Mouse (Mus musculus) heart, postnatal 4 days (tissue): ENCODE data around the gene Trim46. TPM values are rescaled to one million over a fixed set of nuclear protein-coding genes. Genes with fewer than 3 reads are reported as not detected.
A peak's percentile ranks its signal among the peaks of the same experiment; 100 is the strongest.

Experiments
- DNase-seq: peaks from one replicate; pipeline ENCODE4 v3.0.0; 2021
- microRNA-seq, 2 experiments: library from miRNA; unstranded; fragments of <30 nt; microRNA quantifications; one replicate each; pipeline ENCODE4 v1.2.0; 2021 to 2022
- total RNA-seq, 2 experiments: library from RNA; stranded (reverse); gene quantifications; 2 replicates each; pipeline ENCODE4 v1.2.3; 2021

Trim46 gene
- total RNA-seq, 2 experiments from 2014 or later, result 1.3 to 1.6 TPM

DNA sequence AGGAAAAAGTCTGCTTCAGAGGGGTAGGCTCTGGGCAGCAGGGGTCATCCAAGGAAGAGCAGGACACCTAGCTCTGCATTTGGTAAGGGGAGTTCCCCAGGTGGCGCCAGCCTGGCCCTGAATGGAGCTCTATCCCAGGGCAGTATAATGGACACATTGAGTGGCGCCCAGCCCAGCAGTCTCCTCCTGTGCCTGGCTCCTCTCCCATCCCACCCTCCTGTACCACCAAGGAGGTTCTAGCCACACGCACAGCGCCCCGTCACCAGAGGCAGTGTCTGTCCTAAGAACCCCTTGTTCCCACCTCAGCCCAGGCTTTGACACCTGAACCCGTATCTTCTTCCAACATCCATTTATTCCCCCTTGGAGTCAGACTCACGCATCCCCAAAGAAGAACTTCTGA lies 36.4 kb downstream of the Trim46 start:
- DNase-seq, result no peak

DNA sequence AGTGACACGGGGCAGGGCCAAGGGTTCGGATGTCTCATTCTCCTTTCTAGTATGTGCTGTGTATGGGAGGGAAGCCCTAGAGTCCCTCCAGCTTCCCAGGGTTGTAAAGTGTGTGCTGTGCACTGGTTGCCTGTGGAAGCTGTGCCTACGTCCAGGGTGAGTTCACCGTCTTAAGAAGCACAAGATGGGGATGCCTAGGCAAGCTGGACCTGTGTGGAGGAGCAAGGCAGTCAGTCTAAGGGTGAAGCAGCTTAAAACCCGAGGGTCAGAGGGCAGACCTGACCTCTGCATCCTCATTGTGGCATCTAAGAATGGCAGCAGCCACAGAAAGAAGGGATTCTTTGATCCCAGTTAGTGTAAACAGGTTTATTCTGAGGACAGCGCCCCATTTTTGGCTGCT lies 37.4 kb downstream of the Trim46 start:
- DNase-seq, result no peak

DNA sequence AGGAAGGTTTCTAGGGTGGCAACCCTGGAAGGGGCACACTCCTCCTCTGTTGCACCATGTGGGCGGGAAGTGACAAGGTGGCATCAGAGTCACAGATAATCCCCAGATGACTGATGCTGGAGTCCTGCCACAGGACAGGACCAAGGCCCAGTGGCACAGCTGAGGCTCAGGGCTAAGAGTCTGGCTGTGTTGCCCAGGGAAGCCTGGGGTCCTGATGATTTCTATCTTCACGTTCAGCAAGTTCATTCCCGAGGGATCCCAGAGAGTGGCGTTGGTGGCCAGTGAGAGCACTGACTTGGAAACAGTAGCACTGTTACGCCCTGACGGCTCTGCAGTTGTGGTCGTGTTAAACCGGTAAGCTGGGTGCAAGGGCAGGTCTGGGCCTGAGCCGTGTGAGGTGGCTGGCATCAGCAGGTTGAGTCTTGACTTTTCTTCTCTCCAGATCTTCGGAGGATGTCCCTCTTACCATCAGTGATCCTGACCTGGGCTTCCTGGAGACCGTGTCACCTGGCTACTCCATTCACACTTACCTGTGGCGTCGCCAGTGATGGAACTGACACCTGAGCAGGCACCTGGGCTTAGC lies 37.9 kb downstream of the Trim46 start:
- DNase-seq, result no peak

DNA sequence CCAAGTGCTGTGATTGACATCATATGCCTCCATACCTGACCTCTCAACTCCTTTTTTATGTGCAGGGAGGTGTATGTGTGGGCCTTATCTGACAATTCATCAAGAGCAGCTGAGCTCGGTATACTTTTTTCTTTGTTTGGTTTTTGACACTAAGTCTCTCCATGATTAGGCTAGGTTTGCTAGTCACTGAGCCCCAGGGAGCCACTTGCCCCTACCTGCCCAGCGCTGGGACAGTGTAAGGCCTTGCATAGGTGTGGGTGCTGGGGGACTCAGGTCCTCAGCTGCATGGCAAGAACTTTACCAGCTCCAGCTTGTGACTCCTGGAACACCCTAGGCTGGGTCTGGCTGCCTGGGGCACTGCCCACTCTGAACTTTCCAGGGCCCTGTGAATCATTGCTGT lies 39.4 kb downstream of the Trim46 start:
- DNase-seq, result no peak

DNA sequence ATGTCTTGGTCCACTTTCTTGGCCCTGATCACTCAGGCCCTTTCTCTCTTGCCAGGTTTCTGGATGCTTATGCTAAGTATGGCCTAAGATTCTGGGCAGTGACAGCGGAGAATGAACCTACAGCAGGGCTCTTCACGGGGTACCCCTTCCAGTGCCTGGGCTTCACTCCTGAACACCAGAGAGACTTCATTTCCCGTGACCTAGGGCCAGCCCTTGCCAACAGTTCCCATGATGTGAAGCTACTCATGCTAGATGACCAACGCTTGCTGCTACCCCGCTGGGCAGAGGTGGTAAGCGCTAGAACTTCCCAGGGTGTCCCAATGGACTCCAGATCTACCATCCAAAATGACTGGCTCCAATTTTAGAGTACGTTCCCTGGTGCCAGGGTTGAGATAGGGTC lies 40.0 kb downstream of the Trim46 start:
- DNase-seq, result no peak

DNA sequence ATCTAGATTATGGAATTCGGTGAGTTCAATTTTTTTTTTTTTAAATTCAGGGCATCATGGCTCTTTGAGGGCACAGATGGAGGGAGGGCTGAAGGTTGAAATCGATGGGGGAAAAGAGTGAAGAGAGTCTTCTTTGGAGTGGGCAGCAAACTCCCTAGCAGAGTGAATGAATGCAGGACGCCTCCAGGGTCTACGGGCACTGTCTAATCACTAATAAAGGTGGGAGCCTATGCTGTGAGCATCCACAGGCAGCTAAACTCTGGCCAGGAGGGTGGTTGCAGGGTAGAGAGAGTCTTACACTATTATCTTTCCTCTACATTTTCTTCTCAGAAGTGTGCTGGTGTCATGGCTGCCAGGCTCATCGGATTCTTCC lies 43.0 kb downstream of the Trim46 start:
- DNase-seq, result no peak

DNA sequence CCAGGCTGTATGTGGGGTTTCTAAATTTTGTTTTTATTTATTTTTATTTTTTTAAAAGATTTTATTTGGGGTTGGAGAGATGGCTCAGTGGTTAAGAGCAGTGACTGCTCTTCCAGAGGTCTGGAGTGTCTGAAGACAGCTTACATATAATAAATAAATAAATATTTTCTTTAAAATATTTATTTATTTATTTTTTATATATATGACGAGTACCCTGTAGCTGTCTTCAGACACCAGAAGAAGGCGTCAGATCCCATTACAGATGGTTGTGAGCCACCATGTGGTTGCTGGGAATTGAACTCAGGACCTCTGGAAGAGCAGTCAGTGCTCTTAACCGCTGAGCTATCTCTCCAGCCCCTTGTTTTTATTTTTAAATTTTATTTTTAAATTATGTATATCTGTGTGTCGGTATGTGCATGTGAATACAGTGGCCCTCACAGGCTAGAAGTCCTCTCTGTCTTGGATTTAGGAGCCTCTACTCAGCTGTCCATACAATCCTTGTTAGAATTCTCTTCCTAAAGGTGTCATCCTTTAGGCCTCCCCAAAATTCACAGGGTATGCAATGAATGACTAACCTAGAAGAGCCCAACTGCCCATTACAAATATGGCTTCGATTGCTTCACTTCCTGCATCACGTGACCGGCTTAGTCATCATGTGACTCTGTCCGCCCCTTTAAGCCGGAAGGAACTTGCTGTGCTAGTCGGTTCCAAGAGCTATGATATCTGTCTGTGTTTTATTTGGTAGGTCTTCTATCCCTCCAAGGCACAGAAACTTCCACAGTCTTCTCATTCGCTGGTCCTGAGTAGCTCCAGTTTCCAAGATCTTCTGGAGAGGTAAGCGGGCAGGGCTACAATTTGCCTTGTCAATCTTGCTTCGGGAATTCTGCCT lies 43.6 kb downstream of the Trim46 start, which contains the start of gene Gba:
Gene Gba, plus strand, starts transcription at position 676 of the 889 bp plus-strand sequence.
- DNase-seq, result peak; percentile 90

DNA sequence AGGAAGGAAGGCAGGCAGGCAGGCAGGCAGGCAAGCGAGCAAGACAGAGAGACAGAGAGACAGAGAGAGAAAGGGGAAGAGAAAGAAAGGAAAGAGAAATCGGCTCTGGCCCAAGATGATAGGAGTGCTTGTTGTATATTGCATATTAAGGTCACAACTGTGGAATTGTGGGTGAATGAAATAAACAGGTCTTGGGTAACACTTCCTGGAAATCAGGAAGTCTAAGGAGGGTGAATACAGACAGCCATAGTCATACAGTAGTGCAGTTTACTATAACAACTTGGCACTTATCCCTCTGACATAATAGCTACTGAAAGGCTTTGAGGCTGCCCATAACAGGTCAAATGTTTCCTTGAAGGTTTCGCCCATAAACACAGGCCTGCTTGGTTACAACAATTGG lies 46.3 kb downstream of the Trim46 start:
- DNase-seq, result no peak

DNA sequence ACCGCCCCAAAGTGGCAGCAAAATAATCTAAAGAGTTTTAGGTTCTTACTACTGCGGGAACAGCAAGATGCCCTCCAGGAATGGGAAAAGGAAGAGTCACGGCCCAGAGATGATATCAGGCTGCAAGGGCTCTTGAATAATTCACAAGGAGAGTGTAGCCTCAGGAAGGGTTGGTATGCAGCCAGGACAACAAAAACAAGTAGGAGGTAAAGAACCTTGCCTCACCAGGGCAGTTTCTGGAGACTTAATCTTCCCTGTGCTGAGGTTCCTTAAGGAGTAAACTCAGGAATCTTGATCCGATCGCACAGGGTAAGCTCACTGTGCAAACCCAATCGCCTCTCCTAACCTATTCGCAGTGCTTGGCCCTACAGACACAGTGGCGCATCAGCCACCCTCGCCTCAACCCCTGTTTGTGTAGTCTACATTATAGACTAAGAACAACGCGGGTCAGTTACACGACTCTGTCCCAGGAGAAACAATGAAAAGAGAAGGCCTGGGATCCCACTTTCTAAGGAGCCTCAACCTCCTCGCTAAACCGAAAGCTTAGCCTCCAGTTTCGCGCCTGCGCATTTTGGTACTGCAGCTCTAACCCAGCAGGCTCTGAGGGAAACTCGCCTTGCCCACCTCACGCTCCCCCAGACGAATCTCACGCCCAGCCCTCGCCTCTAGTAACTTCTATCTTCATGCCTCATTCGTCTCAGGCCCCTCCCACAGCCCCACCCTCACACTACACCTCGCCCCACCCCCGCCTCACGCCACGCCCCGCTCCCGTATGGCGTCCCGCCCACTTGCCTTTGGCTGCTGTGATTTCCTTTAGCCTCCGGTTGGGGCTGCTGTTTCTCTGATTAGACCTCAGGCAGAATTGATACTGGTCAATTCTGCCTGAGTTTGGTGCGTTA lies 49.9 kb downstream of the Trim46 start:
- peak; percentile 93 for DNase-seq

DNA sequence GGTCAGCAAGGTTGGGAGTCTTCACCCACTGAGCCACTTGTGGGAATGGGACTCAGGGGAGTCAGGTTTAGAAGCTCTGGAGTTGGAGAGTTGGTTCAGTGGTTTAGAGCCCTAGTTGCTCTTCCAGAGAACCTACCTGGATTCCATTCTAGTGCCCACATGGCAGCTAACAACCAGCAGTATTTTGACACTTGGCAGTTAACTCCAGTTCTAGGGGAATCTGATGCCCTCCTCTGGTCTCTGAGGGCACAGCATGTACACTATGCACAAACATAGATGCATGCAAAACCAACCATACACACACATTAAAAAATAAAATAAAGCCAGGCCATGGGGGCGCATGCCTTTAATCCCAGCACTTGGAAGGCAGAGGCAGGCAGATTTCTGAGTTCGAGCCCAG lies 52.3 kb downstream of the Trim46 start:
- DNase-seq, result no peak

DNA sequence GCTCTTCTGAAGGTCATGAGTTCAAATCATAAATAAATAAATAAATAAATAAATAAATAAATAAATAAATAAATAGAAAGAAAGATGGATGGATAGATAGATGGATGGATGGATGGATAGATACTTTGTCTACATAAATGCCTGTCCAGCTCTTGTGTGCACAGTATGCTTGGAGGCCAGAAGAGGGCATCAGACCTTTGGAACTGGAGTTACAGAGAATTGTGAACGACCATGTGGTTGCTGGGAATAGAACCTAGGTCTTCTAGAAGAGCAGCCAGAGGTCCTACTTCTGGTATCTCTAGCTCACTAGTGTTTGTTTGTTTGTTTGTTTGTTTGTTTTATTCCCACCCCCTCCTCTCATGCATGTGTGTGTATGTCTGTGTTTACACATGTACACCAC lies 52.8 kb downstream of the Trim46 start:
- DNase-seq, result no peak

DNA sequence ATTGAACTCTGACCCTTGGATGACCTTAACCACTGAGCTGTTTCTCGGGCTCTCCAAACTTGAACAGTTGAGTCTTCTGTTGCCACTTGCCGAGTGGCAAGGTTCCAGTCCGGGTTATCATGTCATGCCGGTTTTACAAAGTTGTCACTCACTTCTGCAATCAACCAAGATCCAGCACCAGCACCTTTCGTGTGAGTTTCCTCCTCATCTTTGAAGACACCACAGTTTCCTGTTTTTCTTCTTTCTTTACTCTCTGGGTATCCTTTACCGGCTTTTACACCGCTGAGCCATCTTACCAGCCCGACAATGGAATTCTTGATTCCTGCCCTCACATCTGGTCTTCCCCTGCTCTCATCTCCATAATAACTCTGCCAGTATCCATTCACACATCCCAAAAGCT lies 55.7 kb downstream of the Trim46 start:
- DNase-seq, result no peak

DNA sequence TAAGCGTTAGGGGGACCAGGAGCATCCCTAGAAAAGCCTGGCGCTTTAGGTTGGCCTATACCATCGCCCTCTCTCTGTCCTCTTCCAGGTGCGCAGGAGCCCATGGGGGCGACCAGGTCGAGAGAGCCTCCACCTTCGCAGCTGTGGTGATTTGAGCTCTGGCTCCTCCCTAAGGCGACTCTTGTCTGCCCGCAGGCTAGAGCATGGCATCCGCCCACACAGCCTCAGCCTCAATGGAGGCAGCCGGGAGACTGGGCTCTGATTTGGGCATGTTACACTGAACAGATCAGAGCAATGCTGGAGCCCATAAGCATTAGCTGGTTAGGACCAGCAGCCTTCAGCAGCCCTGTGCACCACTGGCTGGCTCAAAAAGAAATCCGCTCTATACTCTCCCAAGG lies 57.6 kb downstream of the Trim46 start:
- no peak for DNase-seq

DNA sequence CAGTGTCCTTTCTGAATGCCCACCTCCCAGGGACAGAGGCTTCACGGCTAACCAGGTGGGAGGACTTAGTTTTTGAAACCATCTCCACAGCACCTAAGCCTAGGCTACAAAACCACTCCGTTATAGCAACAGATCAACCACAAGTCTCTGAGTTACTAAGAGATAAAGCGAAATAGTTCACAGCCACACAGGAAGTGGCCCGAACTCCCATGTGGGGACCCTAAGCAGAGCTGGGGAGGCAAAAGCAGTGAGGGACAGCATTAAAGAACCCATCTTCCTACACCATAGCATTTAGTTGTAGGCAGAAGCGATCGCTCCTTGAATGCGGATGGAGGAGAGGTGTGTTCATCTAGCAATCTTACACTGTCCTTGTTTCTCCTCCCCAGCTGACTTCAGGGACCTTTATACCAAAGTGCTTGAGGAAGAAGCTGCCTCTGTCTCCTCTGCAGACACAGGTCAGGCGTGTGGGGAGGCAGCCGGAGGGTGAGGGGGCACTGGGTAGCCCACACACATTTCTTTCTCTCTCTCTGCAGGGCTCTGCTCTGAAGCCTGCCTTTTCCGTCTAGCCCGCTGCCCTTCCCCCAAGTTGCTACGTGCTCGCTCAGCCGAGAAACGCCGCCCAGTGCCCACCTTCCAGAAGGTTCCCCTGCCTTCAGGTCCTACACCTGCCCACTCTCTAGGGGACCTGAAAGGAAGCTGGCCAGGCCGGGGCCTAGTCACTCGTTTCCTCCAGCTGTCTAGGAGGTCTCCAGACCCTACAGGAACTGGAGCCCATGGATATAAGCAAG lies 58.2 kb downstream of the Trim46 start:
- DNase-seq, result no peak

DNA sequence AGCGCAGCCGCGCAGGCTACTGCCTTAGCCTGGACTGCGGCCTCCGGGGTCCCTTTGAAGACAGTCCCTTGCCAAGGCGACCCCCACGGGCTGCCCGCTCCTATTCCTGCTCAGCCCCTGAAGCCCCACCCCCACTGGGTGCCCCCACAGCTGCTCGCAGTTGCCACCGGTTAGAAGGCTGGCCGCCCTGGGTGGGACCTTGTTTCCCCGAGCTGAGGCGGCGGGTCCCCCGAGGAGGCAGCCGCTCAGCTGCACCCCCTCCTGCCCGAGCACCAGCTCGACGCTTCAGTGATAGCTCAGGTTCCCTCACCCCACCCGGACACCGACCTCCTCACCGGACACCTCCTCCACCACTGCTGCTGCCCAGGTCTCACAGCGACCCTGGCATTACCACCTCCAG lies 58.9 kb downstream of the Trim46 start:
- DNase-seq, result no peak

Small RNA genes within 50 kb of the gene (microRNA-seq; reads per million reads assigned to microRNA genes)
- 29.7 to 48.7 reads per million in 2 experiments for gene Mir92b

Other genes with a start within 250 kb of the Trim46 start
- gene Rusc1, start 153.0 kb downstream of the Trim46 start, total RNA-seq, result 10 to 100 TPM; 12.3 to 12.5 TPM
- gene Gm43738, start 145.2 kb downstream of the Trim46 start, total RNA-seq, result not detected
- gene Fdps, start 144.3 kb downstream of the Trim46 start, total RNA-seq, result 10 to 100 TPM; 54.5 to 58.7 TPM
- not detected for gene Pklr, start 110.2 kb downstream of the Trim46 start, total RNA-seq
- gene Hcn3, start 86.1 kb downstream of the Trim46 start, total RNA-seq, result 1 to 10 TPM in 1 of 2 experiments, under 1 TPM in 1; 0.86 to 1.1 TPM
- 10 to 100 TPM; 30.3 to 32.1 TPM for gene Clk2, start 81.5 kb downstream of the Trim46 start, total RNA-seq
- 10 to 100 TPM; 46.7 to 47.3 TPM for gene Scamp3, start 68.8 kb downstream of the Trim46 start, total RNA-seq
- gene Fam189b, start 63.2 kb downstream of the Trim46 start, total RNA-seq, result 1 to 10 TPM; 8.8 to 9.0 TPM
- 10 to 100 TPM; 19.7 to 21.8 TPM for gene Gba, start 43.4 kb downstream of the Trim46 start, total RNA-seq
- gene Thbs3, start 31.1 kb downstream of the Trim46 start, total RNA-seq, result 10 to 100 TPM; 25.0 to 34.5 TPM
- gene Mtx1, start 19.2 kb downstream of the Trim46 start, total RNA-seq, result 10 to 100 TPM; 62.9 to 67.2 TPM
- gene Muc1, start 17.3 kb downstream of the Trim46 start, total RNA-seq, result under 1 TPM; 0.61 to 0.74 TPM
- gene Krtcap2, start 343 bp downstream of the Trim46 start, total RNA-seq, result 100 to 1,000 TPM; 100 to 104 TPM
- 10 to 100 TPM; 51.6 to 61.0 TPM for gene Dpm3, start 13.0 kb upstream of the Trim46 start, total RNA-seq
- 10 to 100 TPM; 24.9 to 28.0 TPM for gene Slc50a1, start 24.3 kb upstream of the Trim46 start, total RNA-seq
- 10 to 100 TPM; 37.9 to 42.0 TPM for gene Efna1, start 34.8 kb upstream of the Trim46 start, total RNA-seq
- gene Efna3, start 76.7 kb upstream of the Trim46 start, total RNA-seq, result under 1 TPM in 1 of 2 experiments, not detected in 1; 0.26 TPM
- 1 to 10 TPM; 3.1 to 3.7 TPM for gene Efna4, start 91.7 kb upstream of the Trim46 start, total RNA-seq
- gene Adam15, start 103.7 kb upstream of the Trim46 start, total RNA-seq, result 10 to 100 TPM; 93.6 to 95.2 TPM
- under 1 TPM; 0.14 to 0.23 TPM for gene Dcst2, start 115.7 kb upstream of the Trim46 start, total RNA-seq
- under 1 TPM; 0.21 to 0.72 TPM for gene Dcst1, start 118.9 kb upstream of the Trim46 start, total RNA-seq
- 10 to 100 TPM; 13.8 to 15.1 TPM for gene Zbtb7b, start 148.5 kb upstream of the Trim46 start, total RNA-seq
- under 1 TPM in 1 of 2 experiments, not detected in 1; 0.68 TPM for gene Lenep, start 156.5 kb upstream of the Trim46 start, total RNA-seq
- 10 to 100 TPM; 30.7 to 33.0 TPM for gene Flad1, start 165.6 kb upstream of the Trim46 start, total RNA-seq
- 10 to 100 TPM; 62.8 to 64.3 TPM for gene Cks1b, start 172.1 kb upstream of the Trim46 start, total RNA-seq
- gene Shc1, start 172.1 kb upstream of the Trim46 start, total RNA-seq, result 10 to 100 TPM; 68.8 to 69.2 TPM
- gene Pygo2, start 183.9 kb upstream of the Trim46 start, total RNA-seq, result 10 to 100 TPM; 20.3 to 22.1 TPM
- gene Pbxip1, start 190.4 kb upstream of the Trim46 start, total RNA-seq, result 10 to 100 TPM; 66.0 to 73.8 TPM
- gene Pmvk, start 208.2 kb upstream of the Trim46 start, total RNA-seq, result 10 to 100 TPM; 11.3 to 13.3 TPM